Mouse (Mus musculus): ENCODE results near the gene 4931428L18Rik. TPM values are rescaled to one million over a fixed set of nuclear protein-coding genes. Genes with fewer than 3 reads are reported as not detected.
A peak's percentile ranks its signal among the peaks of the same experiment; 100 is the strongest.

4931428L18Rik gene
- polyA plus RNA-seq, 1 experiment from 2014 or later: 0.14 TPM

DNA sequence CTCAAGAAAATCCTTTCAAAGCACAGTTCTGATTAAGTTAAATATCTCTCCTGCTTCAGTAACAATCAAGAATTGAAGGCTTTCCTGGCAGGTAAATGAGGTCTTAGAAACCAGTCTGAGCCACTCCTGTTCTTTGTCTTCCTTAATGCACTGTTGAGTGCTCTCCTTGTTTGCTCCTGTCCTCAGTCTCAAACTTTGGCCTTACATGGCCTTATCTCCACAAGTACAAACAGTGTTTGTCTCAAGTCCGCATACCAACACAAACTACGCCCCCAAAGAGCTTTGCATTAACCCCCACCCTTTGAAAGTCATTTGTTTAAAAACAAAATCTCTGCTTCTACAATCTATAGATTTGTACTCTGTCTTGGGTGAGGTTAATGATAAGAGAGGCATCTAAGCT, 66.3 kb downstream of the 4931428L18Rik start:
- Histone ChIP-seq H3K27ac (ENCODE audit: low read length) (no peak overlapping the region), H3K4me2 (ENCODE audit: low read depth, low read length) (no peak overlapping the region), H3K4me1 (replicated peaks; ENCODE audit: control insufficient read depth, insufficient read depth, low read length) (no peaks in the 10 kb centered on the region), H3K27me3 (ENCODE audit: control insufficient read depth, insufficient read depth, low read depth, low read length) (no peaks in the 10 kb centered on the region), H3K9me3 (ENCODE audit: control insufficient read depth, low read length) (no peaks in the 10 kb centered on the region), H3K36me3 (ENCODE audit: control insufficient read depth, insufficient read depth, low read length) (no peaks in the 10 kb centered on the region), H3K4me3 (ENCODE audit: low read length) (no peak overlapping the region), H3K9ac (ENCODE audit: low read length) (no peak overlapping the region)
- no peak for ATAC-seq (ENCODE audit: low read depth)
- WGBS: 20% methylated on average over 2 of the region's 2 CpGs

DNA sequence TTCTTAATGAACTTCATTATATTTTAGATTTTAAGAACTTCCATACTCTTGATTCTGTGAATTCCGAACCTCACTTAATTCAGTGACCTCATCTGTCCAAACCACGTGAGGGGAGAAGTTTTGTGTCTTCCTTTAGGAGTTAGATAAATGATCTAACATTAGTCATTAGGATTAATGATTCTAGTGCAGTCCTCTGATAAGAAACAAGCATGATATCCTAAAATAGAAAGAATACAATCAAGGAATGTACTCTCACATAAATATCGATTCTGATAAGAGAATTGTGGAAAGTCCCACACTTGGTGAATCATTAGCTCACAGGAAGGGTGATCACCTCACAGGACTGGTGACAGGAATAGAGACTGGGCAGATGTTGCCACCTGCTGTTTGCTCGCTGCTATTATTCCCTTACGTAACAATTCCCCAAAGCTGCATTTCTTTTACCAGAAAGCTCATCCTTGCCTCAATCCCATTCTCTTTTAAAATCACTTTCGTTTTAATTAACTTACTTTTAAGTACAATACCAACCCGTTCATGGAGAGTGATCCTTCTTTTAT, 68.6 kb downstream of the 4931428L18Rik start:
- peak; percentile 55; the same call in 1 of the 2 replicates for ATAC-seq (ENCODE audit: low read depth)
- no peak overlapping the region for H3K4me3 ChIP-seq (ENCODE audit: low read length)
- no peak overlapping the region for H3K4me2 ChIP-seq (ENCODE audit: low read depth, low read length)
- no peaks in the 10 kb centered on the region for H3K9me3 ChIP-seq (ENCODE audit: control insufficient read depth, low read length)
- H3K27ac ChIP-seq (ENCODE audit: low read length): no peak overlapping the region
- no peaks in the 10 kb centered on the region for H3K36me3 ChIP-seq (ENCODE audit: control insufficient read depth, insufficient read depth, low read length)
- no peaks in the 10 kb centered on the region for H3K4me1 ChIP-seq (replicated peaks; ENCODE audit: control insufficient read depth, insufficient read depth, low read length)
- no peaks in the 10 kb centered on the region for H3K27me3 ChIP-seq (ENCODE audit: control insufficient read depth, insufficient read depth, low read depth, low read length)
- 6% methylated on average over 7 of the region's 7 CpGs for whole genome bisulfite sequencing
- H3K9ac ChIP-seq (ENCODE audit: low read length): no peak overlapping the region

DNA sequence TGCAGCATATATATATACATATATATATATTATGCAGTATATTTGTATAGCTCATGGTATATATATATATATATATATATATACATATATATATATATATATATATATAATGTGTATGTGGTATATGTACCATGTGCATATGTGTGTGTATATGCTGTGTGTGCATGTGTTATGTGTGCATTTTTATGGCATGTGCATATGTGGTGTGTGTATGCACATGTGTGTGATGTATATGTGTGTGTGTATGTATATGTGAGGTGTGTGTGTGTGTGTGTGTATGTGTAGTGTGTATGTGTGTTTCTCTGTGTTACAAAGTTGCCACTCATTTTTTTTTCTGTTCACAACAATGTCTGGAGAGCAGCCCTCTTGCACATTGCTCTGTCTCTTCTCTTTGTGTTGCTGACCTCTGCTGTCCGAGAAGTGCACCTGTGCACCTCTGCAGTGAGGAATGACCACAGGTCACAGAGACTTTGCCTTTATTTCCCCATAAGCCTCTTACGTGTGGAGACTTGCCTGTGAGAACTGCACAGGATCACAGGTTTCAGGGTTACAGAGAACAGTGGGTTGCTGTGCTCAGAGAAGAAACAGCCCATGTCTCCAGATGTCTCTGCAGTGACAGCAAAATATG, 69.6 kb downstream of the 4931428L18Rik start:
- ATAC-seq (ENCODE audit: low read depth): peak; percentile 45; the same call in 1 of the 2 replicates
- H3K4me2 ChIP-seq (ENCODE audit: low read depth, low read length): no peak overlapping the region
- no peak overlapping the region for H3K4me3 ChIP-seq (ENCODE audit: low read length)
- no peak overlapping the region for H3K27ac ChIP-seq (ENCODE audit: low read length)
- H3K9me3 ChIP-seq (ENCODE audit: control insufficient read depth, low read length): no peaks in the 10 kb centered on the region
- H3K4me1 ChIP-seq (replicated peaks; ENCODE audit: control insufficient read depth, insufficient read depth, low read length): no peaks in the 10 kb centered on the region
- 60% methylated on average over 2 of the region's 2 CpGs for WGBS
- no peaks in the 10 kb centered on the region for H3K36me3 ChIP-seq (ENCODE audit: control insufficient read depth, insufficient read depth, low read length)
- H3K27me3 ChIP-seq (ENCODE audit: control insufficient read depth, insufficient read depth, low read depth, low read length): no peaks in the 10 kb centered on the region
- no peak overlapping the region for H3K9ac ChIP-seq (ENCODE audit: low read length)

DNA sequence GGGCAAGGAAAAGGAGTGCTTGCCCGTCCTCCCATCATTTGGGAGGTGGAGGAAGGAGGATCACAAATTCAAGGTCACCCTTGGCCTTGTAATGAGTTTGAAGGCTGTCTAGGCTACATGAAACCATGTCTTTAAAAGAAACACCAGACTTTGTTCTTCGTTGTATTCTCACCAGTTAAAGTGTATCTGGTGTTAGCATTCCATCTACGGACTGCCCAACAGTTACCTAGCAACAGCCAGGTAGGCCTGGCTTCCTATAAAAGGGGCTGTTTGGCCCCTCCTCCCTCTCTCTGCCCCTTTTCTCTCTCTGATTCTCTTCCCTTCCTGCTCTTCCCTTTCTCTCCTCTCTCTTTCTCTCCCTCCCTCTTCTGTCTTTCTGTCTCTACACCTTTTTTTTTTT, 71.9 kb downstream of the 4931428L18Rik start:
- Histone ChIP-seq H3K4me3 (ENCODE audit: low read length) (no peak overlapping the region), H3K4me2 (ENCODE audit: low read depth, low read length) (no peak overlapping the region), H3K27me3 (ENCODE audit: control insufficient read depth, insufficient read depth, low read depth, low read length) (no peaks in the 10 kb centered on the region), H3K4me1 (replicated peaks; ENCODE audit: control insufficient read depth, insufficient read depth, low read length) (no peaks in the 10 kb centered on the region), H3K9ac (ENCODE audit: low read length) (no peak overlapping the region), H3K27ac (ENCODE audit: low read length) (peak overlapping the region; percentile 12; the same call in 1 of the 2 replicates), H3K36me3 (ENCODE audit: control insufficient read depth, insufficient read depth, low read length) (no peaks in the 10 kb centered on the region), H3K9me3 (ENCODE audit: control insufficient read depth, low read length) (no peaks in the 10 kb centered on the region)
- peak; percentile 56 for ATAC-seq (ENCODE audit: low read depth)
- WGBS: 43% methylated on average over 3 of the region's 3 CpGs

DNA sequence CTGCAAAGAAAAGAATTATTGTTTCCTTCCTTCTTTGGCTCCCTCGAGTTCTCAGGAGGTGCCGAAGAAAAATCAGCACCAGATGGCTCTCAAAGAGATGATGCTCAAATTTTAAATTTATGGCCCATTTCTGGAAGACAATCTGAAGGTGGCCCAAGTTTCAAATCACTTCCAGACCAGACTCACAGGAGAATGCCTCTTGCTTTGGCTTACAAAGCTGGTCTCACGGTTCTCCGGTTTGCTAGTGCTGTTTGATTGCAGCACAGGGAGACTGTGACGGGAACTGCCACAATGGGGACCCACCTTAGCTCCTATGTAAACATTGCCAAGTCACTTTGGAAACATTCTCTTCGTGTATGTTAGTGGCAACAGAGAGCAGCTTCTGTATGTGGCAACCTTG, 72.8 kb downstream of the 4931428L18Rik start:
- H3K4me2 ChIP-seq (ENCODE audit: low read depth, low read length): no peak overlapping the region
- H3K4me3 ChIP-seq (ENCODE audit: low read length): no peak overlapping the region
- peak; percentile 47; the same call in 1 of the 2 replicates for ATAC-seq (ENCODE audit: low read depth)
- peak overlapping the region; percentile 24; the same call in 1 of the 2 replicates for H3K27ac ChIP-seq (ENCODE audit: low read length)
- H3K9me3 ChIP-seq (ENCODE audit: control insufficient read depth, low read length): no peaks in the 10 kb centered on the region
- no peak overlapping the region for H3K9ac ChIP-seq (ENCODE audit: low read length)
- WGBS: 25% methylated on average over 6 of the region's 6 CpGs
- H3K27me3 ChIP-seq (ENCODE audit: control insufficient read depth, insufficient read depth, low read depth, low read length): no peaks in the 10 kb centered on the region
- no peaks in the 10 kb centered on the region for H3K4me1 ChIP-seq (replicated peaks; ENCODE audit: control insufficient read depth, insufficient read depth, low read length)
- no peaks in the 10 kb centered on the region for H3K36me3 ChIP-seq (ENCODE audit: control insufficient read depth, insufficient read depth, low read length)

DNA sequence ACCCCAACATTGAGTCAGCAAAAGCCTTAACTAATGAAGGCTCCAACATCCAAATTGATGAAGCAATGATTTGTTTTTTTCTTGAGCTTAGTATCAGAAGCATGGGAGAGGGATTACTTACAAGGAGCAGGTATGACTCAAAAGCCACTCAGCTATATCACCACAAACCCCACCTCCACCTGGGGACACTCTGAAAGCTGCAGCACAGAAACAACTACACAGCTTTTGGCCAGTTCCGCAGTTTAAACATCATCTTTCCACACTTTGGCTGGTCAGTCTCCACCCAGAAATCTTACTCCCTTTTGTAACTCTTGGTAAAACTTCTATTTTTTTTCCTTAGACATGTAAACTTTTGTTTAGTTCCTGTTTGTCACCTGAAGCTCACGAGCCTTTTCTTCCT, 78.9 kb downstream of the 4931428L18Rik start:
- 67% methylated on average over 2 of the region's 2 CpGs for WGBS
- H3K4me1 ChIP-seq (replicated peaks; ENCODE audit: control insufficient read depth, insufficient read depth, low read length): no peaks in the 10 kb centered on the region
- no peaks in the 10 kb centered on the region for H3K9me3 ChIP-seq (ENCODE audit: control insufficient read depth, low read length)
- H3K4me2 ChIP-seq (ENCODE audit: low read depth, low read length): no peak overlapping the region
- H3K4me3 ChIP-seq (ENCODE audit: low read length): no peak overlapping the region
- no peaks in the 10 kb centered on the region for H3K27me3 ChIP-seq (ENCODE audit: control insufficient read depth, insufficient read depth, low read depth, low read length)
- H3K36me3 ChIP-seq (ENCODE audit: control insufficient read depth, insufficient read depth, low read length): no peaks in the 10 kb centered on the region
- no peak for ATAC-seq (ENCODE audit: low read depth)
- no peak overlapping the region for H3K9ac ChIP-seq (ENCODE audit: low read length)
- no peak overlapping the region for H3K27ac ChIP-seq (ENCODE audit: low read length)

DNA sequence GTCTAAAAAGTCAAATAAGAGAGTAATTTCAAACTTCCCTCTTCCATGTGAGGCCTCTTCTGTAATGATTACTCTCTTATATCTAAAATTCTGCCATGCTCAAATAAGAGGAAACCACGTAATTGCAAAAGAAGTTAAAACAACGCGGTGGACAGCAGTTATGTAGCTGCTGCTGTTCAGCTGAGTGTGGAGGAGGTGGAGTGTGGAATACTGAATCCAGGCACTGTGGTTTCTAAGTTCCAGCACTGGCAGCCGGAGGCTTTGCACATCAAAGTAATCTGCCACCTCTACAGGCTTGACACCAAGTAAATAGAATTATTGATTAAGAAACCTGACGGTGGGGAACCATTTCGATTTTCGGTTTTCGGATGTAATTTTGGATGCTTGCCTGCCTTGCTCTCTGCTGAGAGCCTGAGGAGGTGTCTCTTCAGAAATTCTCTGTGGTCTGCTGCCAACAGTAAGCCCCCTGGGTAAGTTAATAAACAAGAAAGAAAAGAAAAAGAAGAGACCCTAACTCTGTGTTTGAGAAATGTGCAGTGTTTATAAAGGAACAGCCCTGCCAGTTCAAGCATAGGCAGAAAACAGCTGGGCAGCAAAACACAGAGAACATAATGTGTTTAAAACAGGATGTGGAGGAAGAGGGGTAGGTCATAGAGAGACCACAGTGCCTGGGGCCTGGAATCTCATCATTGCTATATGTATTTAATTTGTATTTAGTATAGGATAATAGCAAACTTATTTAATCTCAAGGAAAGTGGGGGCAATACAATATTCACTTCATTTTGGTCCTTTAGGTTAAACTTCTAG, 80.0 kb downstream of the 4931428L18Rik start:
- peak overlapping the region; percentile 23; the same call in 1 of the 2 replicates for H3K4me2 ChIP-seq (ENCODE audit: low read depth, low read length)
- H3K4me1 ChIP-seq (replicated peaks; ENCODE audit: control insufficient read depth, insufficient read depth, low read length): no peaks in the 10 kb centered on the region
- ATAC-seq (ENCODE audit: low read depth): peak; percentile 71
- H3K9ac ChIP-seq (ENCODE audit: low read length): no peak overlapping the region
- no peak overlapping the region for H3K4me3 ChIP-seq (ENCODE audit: low read length)
- no peaks in the 10 kb centered on the region for H3K9me3 ChIP-seq (ENCODE audit: control insufficient read depth, low read length)
- H3K27ac ChIP-seq (ENCODE audit: low read length): peak overlapping the region; percentile 4; the same call in 1 of the 2 replicates
- no peaks in the 10 kb centered on the region for H3K36me3 ChIP-seq (ENCODE audit: control insufficient read depth, insufficient read depth, low read length)
- H3K27me3 ChIP-seq (ENCODE audit: control insufficient read depth, insufficient read depth, low read depth, low read length): no peaks in the 10 kb centered on the region
- WGBS: 17% methylated on average over 8 of the region's 8 CpGs

DNA sequence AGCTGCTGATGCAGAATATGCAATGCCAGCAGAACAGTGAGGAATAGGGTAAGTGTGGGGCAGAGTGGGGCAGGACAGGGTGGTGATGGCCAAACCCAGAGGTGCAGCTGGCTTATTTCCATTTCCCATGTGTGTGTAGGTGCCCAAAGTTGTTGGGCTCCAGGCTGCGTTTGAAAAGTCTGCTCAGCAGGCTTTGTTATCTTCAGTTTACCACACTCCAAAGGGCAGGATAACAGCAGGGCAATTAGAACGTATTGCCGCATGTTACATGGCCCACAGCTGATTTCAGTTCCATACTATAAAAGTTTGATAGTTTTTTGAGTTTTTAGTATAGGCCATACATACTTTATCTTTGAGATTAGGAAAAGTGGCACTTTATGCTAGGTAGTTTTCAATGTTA, 84.1 kb downstream of the 4931428L18Rik start:
- no peaks in the 10 kb centered on the region for H3K9me3 ChIP-seq (ENCODE audit: control insufficient read depth, low read length)
- WGBS: 51% methylated on average over 3 of the region's 3 CpGs

DNA sequence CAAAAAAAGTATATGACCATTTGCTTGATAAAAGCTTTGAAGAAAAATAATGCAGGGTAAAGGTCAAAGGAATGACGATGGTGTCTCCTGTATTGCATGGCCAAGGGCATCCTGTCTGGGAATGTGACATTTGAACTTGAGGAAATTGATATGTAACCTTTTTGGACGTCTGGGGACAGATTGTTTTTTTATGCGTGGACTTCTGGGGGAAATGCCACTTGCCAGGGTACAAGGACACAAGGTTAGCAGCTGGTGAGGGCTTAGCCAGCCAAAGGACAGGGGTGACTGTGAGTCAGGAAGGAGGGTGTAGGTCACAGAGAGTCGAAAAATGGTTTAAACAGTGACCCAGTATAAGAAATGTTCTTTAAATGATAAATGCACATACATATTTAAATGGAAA, 109.0 kb downstream of the 4931428L18Rik start:
- 62% methylated on average over 4 of the region's 4 CpGs for WGBS
- Histone ChIP-seq H3K9ac (ENCODE audit: low read length) (no peak overlapping the region), H3K27me3 (ENCODE audit: control insufficient read depth, insufficient read depth, low read depth, low read length) (no peaks in the 10 kb centered on the region), H3K9me3 (ENCODE audit: control insufficient read depth, low read length) (no peaks in the 10 kb centered on the region), H3K27ac (ENCODE audit: low read length) (no peak overlapping the region), H3K4me3 (ENCODE audit: low read length) (no peak overlapping the region), H3K36me3 (ENCODE audit: control insufficient read depth, insufficient read depth, low read length) (no peaks in the 10 kb centered on the region), H3K4me1 (replicated peaks; ENCODE audit: control insufficient read depth, insufficient read depth, low read length) (no peaks in the 10 kb centered on the region), H3K4me2 (ENCODE audit: low read depth, low read length) (no peak overlapping the region)
- no peak for ATAC-seq (ENCODE audit: low read depth)

More for the DNA sequence above, 84.1 kb downstream of the 4931428L18Rik start:
- Histone ChIP-seq H3K36me3 (ENCODE audit: control insufficient read depth, insufficient read depth, low read length) (no peaks in the 10 kb centered on the region), H3K4me2 (ENCODE audit: low read depth, low read length) (no peak overlapping the region), H3K9ac (ENCODE audit: low read length) (no peak overlapping the region), H3K27ac (ENCODE audit: low read length) (no peak overlapping the region), H3K4me3 (ENCODE audit: low read length) (no peak overlapping the region), H3K4me1 (replicated peaks; ENCODE audit: control insufficient read depth, insufficient read depth, low read length) (no peaks in the 10 kb centered on the region; the same call in 1 of the 2 replicates), H3K27me3 (ENCODE audit: control insufficient read depth, insufficient read depth, low read depth, low read length) (no peaks in the 10 kb centered on the region)
- no peak for ATAC-seq (ENCODE audit: low read depth)

All from lung, embryonic 16.5 days (tissue).